Mouse (Mus musculus): ENCODE results near the gene Tmem135.

GRCm38 (mm10) chr7:89442242-89442641, 38.2 kb upstream of the Tmem135 start:
- TF ChIP-seq POLR2A (IDR thresholded peaks at IDR 0.05; ENCODE audit: low read depth, low read length), result no peak
- no peak for TF ChIP-seq CTCF (conservative IDR thresholded peaks at IDR 0.05; ENCODE audit: insufficient read depth, insufficient read length, low read depth, low read length)
